Mouse (Mus musculus) neural tube, embryonic 10.5 days (tissue): ENCODE results near the gene Hmcn1.

ENCODE experiments used
- DNase-seq: peaks from one replicate; pipeline ENCODE4 v3.0.0-alpha.2; 2017; ENCODE audit warnings: low spot score; ENCODE audit errors: extremely low spot score

Gene Hmcn1

DNA sequence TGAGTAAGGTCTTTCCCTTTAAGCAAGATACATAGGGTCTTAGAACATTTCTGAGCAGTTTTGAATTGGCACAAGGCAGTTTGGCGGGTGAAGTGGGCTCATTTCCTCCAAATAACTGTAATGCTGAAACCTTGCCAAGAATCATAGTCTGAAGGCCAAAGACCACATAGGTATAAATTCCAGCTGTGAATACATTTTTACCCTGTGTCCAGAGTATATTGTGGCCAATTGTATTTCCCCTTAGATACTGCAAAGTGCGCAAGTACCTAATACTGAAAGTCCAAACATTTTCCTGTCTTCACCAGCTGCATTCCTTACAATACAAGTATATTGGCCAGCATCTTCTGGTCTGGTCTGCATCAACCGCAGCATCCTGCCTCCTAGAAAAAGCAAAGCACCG is 312.9 kb downstream of the Hmcn1 start:
- DNase-seq, result no peak

DNA sequence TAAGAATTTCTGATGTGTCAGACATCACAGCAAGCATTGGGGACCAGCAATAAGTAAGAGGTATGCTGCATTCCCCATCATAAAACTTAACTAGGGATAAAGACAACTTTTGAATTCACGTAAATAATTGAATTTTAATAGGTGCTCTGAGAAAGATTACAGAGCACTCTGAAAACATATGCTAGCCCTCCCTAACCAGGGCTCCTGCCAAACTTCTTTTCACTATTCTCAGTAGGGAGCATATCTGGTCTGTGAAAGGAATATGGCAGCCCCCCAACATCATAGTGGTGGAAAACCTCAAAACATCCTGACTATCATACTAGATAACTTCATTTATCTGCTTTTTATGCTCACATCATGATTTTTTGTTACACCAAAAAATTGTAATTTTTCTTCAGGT is 347.9 kb downstream of the Hmcn1 start:
- no peak for DNase-seq

DNA sequence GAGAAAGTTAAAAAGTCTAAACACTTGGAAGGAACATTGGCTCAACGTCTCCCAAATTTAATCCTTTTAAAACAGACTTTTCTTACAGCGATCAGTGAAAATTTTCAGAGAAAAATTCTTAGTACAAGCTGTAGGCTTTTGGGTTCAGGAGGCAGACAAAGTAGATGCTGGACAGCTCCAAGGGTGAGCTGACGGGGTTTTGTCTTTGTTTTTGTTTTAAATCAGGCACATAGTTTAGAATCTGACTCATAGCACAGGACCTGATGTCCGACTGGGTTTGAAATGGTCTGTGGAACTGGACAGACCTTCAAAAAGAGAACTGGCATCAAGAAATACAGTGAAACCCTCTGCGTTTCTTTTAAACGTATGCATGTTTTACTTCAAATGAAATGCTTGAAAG is 353.7 kb downstream of the Hmcn1 start:
- no peak for DNase-seq

DNA sequence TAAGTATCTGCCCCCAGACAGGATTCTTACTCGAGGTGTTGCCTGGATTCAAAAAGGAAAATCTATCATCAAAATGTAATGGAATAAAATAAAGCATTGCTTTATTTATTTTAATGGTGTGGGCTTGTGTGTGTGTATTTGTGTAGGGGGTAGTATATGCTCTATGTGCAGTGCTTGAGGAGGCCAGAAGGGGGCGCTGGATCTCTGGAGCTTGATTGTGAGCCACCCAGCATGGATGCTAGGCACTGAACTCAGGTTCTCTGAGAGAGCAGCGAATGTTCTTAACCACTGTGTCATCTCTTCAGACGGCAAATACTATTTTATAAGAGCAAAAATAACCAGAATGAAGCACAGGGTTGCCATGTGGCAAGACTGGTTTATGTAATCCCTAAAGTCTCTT is 360.7 kb downstream of the Hmcn1 start:
- no peak for DNase-seq

DNA sequence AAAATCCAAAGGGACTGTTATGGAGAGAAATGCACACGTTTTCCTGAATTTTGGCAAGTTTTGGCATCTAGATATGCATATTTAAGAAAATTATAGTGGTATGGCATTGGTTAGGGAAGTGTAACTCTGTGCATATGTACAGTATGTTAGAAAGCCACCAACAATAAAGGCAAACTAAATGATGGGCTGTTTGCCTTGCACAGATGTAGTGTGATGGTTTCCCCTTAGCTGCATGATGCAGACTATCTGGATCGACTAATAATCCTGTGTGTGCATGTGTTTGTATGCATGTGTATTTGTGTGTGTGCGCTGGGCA is 361.4 kb downstream of the Hmcn1 start:
- DNase-seq, result no peak

DNA sequence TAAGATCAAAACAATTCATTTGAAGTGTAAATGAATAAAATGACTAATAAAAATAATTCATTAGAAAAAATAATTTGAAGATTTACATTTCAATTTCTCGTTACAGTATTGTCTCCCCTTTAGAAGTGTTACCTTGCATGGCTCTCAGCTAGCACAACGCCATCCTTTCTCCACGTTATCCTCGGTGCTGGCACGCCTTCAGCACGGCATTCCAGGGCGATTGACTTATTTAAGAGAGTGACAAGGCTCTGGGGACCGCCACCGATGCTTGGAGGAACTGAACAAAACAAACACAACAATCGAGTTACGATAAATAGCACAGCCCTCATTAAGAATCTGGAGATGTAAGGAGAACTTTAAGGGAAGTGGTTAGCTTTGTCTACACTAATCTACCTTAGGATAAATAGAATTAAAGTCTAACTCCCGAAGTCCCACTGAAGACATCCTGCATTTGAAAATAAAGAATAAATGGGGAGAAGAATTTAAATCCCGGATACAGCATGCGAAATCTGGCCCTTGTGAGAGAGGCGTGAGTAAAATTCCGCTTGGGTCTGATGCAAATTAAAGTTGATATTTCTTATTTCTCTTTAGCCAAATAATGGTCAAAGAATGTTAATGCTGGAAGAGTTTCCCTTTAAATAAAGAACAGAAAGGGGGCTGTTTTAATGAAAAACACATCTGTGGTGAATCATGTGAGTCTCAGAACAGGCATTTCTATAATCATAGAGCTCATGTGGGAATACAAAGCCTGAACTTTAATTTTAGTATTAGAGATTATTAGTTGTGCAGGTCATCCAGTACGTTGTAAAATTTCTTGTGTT is 362.0 kb downstream of the Hmcn1 start:
- DNase-seq, result no peak

DNA sequence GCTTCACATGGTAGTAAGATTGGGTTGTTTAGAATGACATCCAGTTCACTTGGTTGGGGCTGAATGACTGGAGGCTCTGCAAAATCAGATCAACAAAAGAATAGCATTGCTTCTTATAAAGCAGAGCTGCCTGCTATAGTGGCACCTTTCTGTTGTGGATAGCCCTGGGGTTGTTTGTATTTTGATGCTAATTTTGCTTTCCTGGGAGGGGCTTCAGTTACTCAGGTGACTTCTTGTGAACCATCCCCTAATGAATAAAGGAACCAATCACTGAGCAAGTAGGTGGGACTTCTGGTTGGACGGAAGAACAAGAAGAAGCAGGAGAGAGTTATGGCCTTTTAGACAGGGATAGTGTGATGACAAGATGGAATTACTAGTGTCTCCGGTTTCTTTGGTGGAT is 370.0 kb downstream of the Hmcn1 start:
- no peak for DNase-seq

DNA sequence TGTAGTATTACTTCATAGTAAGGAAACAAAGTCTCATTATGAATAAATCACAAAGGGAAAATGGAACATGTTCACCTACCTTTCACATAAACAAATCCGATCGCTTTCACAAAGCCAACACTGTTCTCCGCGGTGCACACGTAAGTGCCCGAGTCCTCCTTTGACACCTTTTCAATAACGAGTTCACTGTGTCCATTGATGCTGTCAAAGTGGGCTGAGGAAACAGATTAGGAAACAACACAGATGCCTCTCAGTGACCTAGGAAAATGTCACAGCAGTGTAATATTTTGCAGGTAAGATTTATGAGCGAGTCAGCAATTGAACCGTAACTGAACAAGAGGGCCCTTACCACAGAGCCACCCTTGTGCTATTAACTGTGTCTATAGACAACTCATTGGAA is 382.7 kb downstream of the Hmcn1 start:
- no peak for DNase-seq

DNA sequence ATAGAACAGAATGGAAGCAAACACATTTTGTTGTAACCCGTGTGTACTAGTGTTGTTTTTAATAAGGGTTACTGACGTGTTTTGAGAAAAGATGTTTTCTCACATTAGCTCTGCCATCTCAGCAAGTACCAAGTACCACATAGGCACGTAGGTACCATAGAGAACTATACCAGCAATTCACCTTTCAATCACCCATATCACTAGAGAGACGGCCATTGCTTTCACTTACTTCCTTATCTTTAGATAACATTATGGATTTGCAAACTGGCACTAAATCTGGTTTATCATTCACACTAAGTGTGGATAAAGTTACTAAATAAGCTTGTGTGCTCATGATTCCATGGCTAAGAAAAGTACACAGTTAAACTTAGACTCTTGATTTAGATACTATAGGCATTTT is 387.1 kb downstream of the Hmcn1 start:
- DNase-seq, result no peak

DNA sequence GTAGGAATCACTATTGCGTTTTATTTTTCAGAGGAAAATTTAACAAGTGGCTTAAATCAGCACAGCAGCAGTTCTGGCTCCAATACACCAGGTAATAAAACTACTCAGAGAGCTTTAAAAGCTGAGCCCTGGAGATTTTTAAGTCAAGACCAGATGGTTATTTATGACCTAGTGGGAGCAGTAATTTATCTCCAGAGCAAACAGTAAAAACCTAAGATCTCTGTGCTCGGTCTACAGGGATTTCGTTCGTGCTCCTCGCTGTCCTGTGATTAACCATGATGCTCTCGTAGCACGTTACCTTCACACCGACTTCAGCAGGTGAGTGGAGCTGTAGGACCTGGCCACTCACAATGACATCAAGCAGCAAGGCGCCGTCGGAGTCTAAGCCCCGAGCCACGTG is 399.6 kb downstream of the Hmcn1 start:
- no peak for DNase-seq

DNA sequence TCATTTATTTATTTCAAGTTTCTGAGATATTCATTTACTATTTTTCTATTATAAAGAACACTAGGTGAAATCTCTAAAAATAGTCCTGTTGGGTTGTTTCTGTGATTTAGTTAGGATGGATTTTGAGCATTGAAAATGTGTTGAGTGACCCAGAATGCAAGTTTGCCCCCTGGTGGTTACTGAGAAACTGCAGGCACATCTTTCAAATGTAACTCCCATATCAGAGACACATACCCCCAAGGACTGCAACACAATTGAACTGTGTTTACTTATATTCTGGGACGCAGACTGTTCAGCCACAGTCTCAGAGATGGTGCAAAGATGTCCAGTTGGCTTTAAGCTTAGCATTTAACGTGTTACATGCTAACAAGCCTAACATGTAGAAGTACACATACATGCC is 402.0 kb downstream of the Hmcn1 start:
- peak; percentile 54 for DNase-seq

DNA sequence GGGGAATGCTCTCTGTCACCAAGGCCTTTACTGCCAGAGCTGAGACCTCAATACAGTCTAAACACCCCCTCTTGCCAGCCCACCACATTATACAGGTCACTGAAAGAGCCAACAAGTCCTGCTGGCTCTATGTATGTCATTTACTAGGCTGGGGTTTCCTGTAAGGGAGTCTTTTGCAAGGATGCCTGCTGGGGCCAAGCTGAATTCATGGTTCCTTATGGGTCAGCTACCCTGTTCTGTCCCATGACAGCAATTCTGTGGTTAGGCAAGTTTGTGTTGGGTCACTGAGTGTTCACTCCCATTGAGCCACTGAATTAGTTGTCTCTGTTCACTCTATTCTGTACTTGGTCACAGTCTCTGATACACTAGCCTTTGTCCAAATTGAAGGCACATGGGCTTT is 405.8 kb downstream of the Hmcn1 start:
- DNase-seq, result no peak

DNA sequence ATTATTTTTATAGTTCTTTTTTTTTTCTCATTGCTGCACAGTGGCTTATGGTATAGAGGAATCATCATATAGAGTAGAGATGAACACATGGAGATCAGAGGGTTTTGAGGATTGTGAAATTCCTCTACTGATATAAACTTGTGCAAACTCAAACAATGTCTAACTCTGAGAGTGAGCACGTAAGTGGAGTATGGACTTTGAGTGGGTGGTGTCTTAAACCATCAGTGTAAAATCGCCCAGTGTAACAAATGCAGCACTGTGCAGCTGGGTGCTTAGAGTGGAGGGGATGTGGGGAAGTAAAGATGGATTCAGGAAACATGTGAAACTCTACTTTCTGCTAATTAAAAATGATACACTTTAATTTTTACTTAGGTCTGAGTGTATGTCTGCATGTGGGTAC is 408.8 kb downstream of the Hmcn1 start:
- no peak for DNase-seq

DNA sequence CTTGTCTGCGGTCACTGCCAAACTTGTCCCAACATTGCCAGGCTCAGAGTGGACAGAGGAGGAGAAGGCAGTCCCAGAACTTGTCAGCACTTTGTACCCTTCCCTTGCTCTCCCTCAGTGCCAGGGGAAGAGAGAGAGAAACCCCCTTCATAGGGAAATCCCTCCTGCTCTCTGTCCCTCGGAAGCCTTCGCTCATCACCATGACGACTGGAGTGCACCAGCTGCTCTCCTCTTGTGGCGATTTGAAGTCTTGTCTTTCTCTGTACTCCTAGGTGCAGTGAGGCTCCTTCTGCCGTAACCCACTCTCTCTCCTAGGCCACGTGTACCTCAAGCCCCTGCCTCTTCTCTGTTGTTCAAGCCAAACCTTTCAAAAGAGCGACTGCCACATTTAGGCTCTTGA is 409.5 kb downstream of the Hmcn1 start:
- peak; percentile 27 for DNase-seq

DNA sequence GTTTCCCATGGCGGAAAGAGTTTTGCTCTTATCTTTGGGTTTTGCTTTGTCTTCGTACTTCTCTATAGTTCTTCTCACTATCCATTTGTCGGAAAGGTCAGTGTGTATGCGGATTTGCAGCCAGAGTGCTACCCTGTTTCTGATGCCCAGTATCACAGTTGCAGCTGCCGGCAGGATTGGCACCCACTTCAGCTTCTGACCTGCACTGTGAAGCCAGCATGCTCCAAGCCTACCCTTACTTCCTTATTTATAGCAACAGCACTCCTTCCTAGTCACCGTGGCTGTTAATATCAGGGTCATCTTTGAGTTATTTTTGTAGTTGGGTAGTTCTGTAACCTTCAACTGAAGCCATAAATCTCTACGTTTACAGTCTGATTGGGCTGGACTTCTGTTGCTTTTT is 412.7 kb downstream of the Hmcn1 start:
- DNase-seq, result no peak

DNA sequence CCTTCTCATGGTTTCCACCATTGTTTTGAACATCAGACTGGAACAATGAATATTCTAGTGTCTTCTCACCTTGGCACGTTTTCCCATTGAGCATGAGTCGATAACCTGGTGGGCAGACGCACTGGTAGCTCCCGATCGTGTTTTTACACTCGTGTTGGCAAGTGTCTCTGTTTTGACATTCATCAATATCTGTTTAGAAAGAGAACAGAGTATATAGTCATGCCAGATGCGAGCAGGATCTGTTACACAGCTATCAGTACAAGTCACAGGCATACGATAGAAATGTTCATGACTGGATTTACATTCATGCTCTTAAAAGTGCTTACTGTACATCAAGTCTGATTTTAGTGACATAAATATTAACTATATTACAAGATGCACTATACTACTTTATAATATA is 419.8 kb downstream of the Hmcn1 start:
- no peak for DNase-seq

DNA sequence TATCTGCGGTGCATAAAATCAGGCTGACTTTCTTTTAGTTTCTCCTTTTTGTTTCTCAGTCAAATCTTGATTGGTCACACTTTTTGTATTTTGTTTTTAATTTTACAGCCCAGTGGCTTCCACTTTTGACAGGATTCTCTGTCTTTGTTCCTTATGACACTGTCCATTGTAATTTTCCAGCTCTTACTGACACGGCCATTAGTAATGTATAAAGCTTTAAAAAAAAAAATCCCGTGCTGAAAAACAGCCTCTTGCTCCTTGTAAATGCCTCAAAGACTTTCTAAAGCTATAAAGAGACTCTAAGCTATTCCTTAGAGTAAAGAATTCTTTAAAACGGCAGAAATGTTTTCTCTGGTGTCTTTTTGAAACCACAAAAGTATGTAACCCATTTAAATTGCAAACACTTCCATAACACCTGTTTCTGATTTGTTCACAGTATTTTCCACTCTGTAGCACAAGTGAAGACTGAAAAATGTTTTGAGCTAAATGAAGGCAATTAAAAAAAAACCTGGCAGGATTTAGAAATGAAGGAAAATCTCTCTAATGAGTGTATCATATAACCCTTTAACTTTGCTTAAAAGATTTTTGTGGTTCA is 422.6 kb downstream of the Hmcn1 start:
- no peak for DNase-seq

DNA sequence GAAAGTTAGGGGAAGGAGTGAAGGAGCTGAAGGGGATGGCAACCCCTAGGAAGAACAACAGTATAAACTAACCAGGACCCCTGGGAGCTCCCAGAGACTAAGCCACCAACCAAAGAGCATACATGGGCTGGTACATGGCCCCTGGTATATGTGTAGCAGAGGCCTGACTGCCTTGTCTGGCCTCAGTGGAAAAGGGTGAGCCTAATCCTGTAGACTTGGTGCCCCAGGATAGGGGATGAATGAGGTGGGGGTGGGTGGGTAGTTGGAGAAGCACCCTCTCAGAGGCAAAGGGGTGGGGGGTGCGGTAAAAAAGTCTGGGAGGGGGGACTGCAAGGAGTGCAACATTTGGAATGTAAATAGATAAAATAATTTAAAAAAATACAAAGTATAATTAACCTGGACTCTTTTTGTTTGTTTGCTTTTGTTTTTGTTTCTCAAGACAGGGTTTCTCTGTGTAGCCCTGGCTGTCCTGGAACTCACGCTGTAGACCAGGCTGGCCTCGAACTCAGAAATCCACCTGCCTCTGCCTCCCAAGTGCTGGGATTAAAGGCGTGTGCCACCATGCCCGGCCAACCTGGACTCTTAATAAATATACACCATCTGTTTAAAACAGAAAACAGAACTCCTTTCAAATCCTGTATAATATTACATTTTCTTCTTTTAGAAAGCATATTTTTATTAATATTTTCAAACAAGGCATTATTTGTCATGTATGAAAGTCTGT is 423.3 kb downstream of the Hmcn1 start:
- no peak for DNase-seq

DNA sequence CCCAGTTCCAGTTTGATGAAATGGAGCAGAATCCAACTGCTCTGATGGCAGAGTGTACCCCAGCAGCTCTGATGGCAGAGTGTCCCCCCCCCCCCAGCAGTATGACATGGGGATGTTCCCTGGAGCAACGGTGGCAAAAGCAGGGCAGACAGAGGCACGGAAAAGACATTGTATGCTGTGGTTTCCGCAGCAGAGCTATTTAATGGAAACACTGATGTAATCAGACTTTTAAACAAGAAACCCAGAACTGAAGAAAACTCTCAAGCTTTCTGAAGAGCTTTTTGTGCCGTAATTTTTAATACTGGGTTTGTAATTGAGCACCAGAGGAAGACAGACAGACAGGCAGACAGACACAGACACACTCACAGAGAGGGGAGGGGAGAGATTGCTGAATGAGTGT is 426.9 kb downstream of the Hmcn1 start:
- DNase-seq, result no peak

DNA sequence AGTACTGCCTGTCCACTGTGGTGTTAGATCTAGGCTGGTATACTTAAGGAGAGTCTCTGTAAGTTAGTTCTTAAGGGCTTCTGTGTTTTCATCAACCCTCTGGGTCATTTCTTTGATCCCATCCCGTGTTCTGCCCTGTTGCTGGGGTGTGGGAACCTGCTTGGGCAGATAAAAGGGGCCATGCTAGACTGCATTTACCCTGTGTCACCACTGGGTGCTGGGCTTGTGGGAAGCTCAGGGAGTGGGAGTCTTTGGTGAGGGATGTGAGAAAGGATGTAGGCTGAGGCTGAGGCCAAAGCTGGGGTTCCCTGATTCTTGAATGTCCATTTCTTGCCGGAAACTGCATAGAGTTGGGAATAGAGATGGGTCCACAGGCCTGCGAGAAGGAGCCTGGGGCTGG is 436.6 kb downstream of the Hmcn1 start:
- no peak for DNase-seq

DNA sequence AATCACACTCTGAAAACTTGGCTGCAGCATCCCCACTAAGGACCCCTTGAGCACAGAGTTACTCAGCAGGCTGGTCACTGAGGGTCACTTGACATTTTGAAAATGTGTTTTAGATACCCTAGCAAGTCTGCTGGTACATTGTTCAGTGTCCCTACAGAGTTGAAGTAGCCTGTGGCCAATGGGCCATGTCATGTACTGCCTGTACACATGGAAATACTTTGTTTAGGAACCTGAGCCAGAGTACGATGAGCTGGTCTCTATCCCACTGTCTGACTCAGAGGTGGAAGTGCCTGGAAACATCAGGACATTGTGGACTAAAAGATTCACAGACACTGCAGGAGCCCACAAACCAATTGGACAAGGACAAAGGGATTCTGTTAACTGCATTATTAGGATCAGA is 441.8 kb downstream of the Hmcn1 start:
- no peak for DNase-seq

DNA sequence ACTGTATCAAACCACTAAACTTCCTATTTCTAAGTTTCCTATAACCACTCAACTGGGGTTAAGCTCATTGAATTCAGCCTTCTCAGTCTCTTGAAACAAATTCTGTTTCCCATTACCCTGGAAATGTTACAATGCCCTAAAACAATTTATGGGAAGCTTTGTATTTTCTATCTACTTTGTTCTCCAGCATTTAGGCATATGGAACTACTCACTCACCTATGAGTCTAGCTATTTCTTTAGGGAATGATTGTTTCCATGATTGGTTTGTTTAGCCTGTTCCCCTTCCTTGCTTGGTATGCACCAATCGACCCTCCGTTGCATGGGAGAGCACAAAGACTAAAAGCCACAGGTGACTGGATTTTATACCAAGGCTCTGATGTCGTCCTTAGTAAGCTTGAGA is 446.8 kb downstream of the Hmcn1 start:
- no peak for DNase-seq

DNA sequence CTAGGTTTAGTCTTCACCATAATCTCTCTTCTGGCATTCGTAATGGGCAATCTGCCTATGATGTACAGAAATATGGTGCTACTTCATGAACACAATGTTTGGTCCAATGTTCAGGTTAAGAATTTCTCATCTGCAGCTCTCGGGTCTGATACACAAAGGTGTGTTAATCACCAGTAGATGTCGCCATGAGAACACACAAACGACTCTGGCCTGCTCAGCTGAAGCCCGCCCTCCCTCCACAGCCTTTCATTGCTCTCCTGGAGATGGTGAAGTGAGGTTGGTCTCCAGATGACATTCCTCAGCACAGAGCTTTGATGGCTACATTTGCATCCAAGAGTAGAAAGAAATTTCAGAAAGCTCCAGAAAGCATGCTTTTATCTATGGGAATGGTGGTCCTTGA is 453.0 kb downstream of the Hmcn1 start:
- peak; percentile 48 for DNase-seq
